Mouse (Mus musculus) heart, embryonic 14.5 days (tissue): Measurements from ENCODE around the gene Gabrd. TPM values are rescaled to one million over a fixed set of nuclear protein-coding genes. Genes with fewer than 3 reads are reported as not detected.
A peak's percentile ranks its signal among the peaks of the same experiment; 100 is the strongest.

Experiments used
- ATAC-seq: fragments of 200-750 bp; cut with Nextera tagmentation; 2 replicates; pipeline ENCODE4 v1.8.0; 2017; ENCODE audit warnings: low read depth, moderate TSS enrichment; ENCODE audit not compliant: insufficient number of reproducible peaks, insufficient read depth, low FRiP score
- H3K27ac ChIP-seq, 2 experiments: fragments of 200-500 bp in 1 of 2; fragments of 300-500 bp in 1 of 2; sonication (generic) in 1 of 2; replicated peaks in 1 of 2; 2 replicates each; pipeline ENCODE4 v1.5.1; 2012 to 2014; ENCODE audit warnings: low read depth in 2 of 2, low read length in 2 of 2, control low read depth in 1 of 2, mild to moderate bottlenecking in 1 of 2, mixed read lengths in 1 of 2; ENCODE audit not compliant: control insufficient read depth in 1 of 2, insufficient read depth in 1 of 2
- H3K27me3 ChIP-seq: fragments of 300-500 bp; sonication (generic); 2 replicates; pipeline ENCODE4 v1.6.1; 2014; ENCODE audit warnings: mild to moderate bottlenecking, low read length, control low read depth; ENCODE audit not compliant: control insufficient read depth, insufficient read depth
- H3K36me3 ChIP-seq: fragments of 300-500 bp; sonication (generic); 2 replicates; pipeline ENCODE4 v1.6.1; 2014; ENCODE audit warnings: mild to moderate bottlenecking, control low read depth, low read length, mixed read lengths; ENCODE audit not compliant: control insufficient read depth, insufficient read depth
- H3K4me1 ChIP-seq, 2 experiments: fragments of 200-500 bp in 1 of 2; fragments of 300-500 bp in 1 of 2; sonication (generic) in 1 of 2; 2 replicates each; pipeline ENCODE4 v1.6.1; 2012 to 2014; ENCODE audit warnings: low read length in 2 of 2, control low read depth in 1 of 2, mixed read lengths in 1 of 2; ENCODE audit not compliant: control insufficient read depth in 2 of 2, insufficient read depth in 2 of 2
- H3K4me2 ChIP-seq: fragments of 300-500 bp; sonication (generic); 2 replicates; pipeline ENCODE4 v1.6.1; 2014; ENCODE audit warnings: mild to moderate bottlenecking, low read length
- H3K4me3 ChIP-seq, 2 experiments: fragments of 200-500 bp in 1 of 2; fragments of 300-500 bp in 1 of 2; sonication (generic) in 1 of 2; 2 replicates each; pipeline ENCODE4 v1.5.1; 2012 to 2014; ENCODE audit warnings: low read length in 2 of 2, mild to moderate bottlenecking in 2 of 2, control low read depth in 1 of 2, low read depth in 1 of 2, moderate library complexity in 1 of 2; ENCODE audit not compliant: control insufficient read depth in 1 of 2, insufficient read depth in 1 of 2
- H3K9ac ChIP-seq: fragments of 300-500 bp; sonication (generic); 2 replicates; pipeline ENCODE4 v1.6.1; 2014; ENCODE audit warnings: mild to moderate bottlenecking, low read length
- H3K9me3 ChIP-seq: fragments of 300-500 bp; sonication (generic); 2 replicates; pipeline ENCODE4 v1.6.1; 2016; ENCODE audit warnings: low read length, control low read depth; ENCODE audit not compliant: control insufficient read depth
- WGBS: fragments of 180-500 bp; shearing (Covaris S2); extraction: QIAGEN DNeasy Blood & Tissue Kit; methylation state at CpG from one replicate; pipeline ENCODE4 v1.1.7; 2014; 5-methylcytosine and 5-hydroxymethylcytosine counted together
- polyA plus RNA-seq: library from polyadenylated mRNA; unstranded; fragments of >200 nt; fragmentation: Nextera tagmentation; extraction: Ambion mirVana; gene quantifications from 2 replicates; pipeline ENCODE4 v1.2.1, GENCODE M21; 2014

The Gabrd gene
- polyA plus RNA-seq, 1 experiment from 2014 or later = not detected

DNA sequence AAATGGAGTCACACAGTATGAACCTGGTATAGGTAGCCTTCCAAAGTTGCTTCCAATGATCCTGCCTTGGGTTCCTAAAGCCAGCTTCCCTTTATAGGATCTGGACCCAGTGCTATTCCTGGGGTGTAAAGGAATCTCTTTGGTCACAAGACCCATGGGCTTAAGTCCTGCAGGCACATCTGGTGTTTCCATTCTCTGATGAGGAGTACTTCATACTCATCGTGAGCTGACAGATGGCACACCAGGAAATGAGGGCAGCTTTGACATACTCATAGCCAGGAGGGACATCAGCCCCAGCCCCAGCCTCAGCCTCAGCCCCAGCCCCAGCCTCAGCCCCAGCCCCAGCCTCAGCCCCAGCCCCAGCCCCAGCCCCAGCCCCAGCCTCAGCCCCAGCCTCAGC, 4.6 kb upstream of the Gabrd start:
- Histone ChIP-seq H3K9ac (no peak overlapping the region), H3K4me2 (no peak overlapping the region), H3K27ac (no peak overlapping the region), H3K4me1 (peaks cover 0 to 7% of the 10 kb centered on the region in 2 experiments; a peak in 2 of 4 replicates), H3K4me3 (no peak overlapping the region), H3K9me3 (peaks cover 4% of the 10 kb centered on the region; the same call in 1 of the 2 replicates), H3K36me3 (no peaks in the 10 kb centered on the region), H3K27me3 (peaks cover 24% of the 10 kb centered on the region)
- WGBS = 65% methylated on average over 1 of the region's 1 CpGs
- no peak for ATAC-seq

DNA sequence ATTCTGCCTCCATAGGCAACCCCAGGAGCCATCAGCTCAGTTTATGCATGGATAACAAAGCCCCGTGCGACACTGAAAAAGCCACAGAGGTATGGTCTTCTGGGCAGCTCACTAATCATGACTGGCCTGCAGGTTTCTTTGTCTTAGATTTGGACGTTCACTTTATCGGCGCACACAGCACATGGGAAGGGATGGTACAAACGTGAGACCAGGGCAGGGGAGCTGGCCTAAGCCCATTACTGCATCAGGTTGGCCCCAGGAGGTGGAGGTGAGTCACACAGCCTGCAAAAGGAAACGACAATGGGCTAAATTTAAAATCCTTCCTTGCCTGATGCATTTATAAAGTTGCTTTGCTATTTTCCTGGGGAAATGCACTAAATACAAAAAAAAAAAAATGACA, 3.2 kb upstream of the Gabrd start:
- no peak overlapping the region for H3K9ac ChIP-seq
- H3K27ac ChIP-seq = no peak overlapping the region
- no peaks in the 10 kb centered on the region for H3K36me3 ChIP-seq
- H3K9me3 ChIP-seq = peaks cover 4% of the 10 kb centered on the region; the same call in 1 of the 2 replicates
- H3K4me3 ChIP-seq = no peak overlapping the region
- 60% methylated on average over 7 of the region's 7 CpGs for WGBS
- no peak overlapping the region for H3K4me2 ChIP-seq
- peaks cover 0 to 7% of the 10 kb centered on the region in 2 experiments; a peak in 2 of 4 replicates for H3K4me1 ChIP-seq
- no peak for ATAC-seq
- H3K27me3 ChIP-seq = peaks cover 34% of the 10 kb centered on the region

GRCm38 (mm10) chr4:155398222-155398540, 269 bp upstream of the Gabrd start:
- no peak overlapping the region for H3K9ac ChIP-seq
- peak overlapping the region; percentile 74 for H3K4me2 ChIP-seq
- WGBS = 3% methylated on average over 9 of the region's 9 CpGs
- no peak overlapping the region for H3K27ac ChIP-seq
- no peak for ATAC-seq
- peak overlapping the region in 1 of 2 experiments; percentile 31; a peak in 2 of 4 replicates for H3K4me3 ChIP-seq
- no peaks in the 10 kb centered on the region for H3K36me3 ChIP-seq
- peaks cover 0 to 7% of the 10 kb centered on the region in 2 experiments; a peak in 2 of 4 replicates for H3K4me1 ChIP-seq
- no peaks in the 10 kb centered on the region for H3K9me3 ChIP-seq
- peaks cover 34% of the 10 kb centered on the region for H3K27me3 ChIP-seq

GRCm38 (mm10) chr4:155396751-155397150, 1.2 kb downstream of the Gabrd start:
- H3K4me2 ChIP-seq = no peak overlapping the region
- no peaks in the 10 kb centered on the region for H3K36me3 ChIP-seq
- peaks cover 0 to 7% of the 10 kb centered on the region in 2 experiments; a peak in 2 of 4 replicates for H3K4me1 ChIP-seq
- H3K27me3 ChIP-seq = peaks cover 34% of the 10 kb centered on the region
- H3K27ac ChIP-seq = no peak overlapping the region
- H3K9me3 ChIP-seq = no peaks in the 10 kb centered on the region
- 79% methylated on average over 4 of the region's 4 CpGs for WGBS
- H3K4me3 ChIP-seq = no peak overlapping the region
- no peak for ATAC-seq
- H3K9ac ChIP-seq = no peak overlapping the region

DNA sequence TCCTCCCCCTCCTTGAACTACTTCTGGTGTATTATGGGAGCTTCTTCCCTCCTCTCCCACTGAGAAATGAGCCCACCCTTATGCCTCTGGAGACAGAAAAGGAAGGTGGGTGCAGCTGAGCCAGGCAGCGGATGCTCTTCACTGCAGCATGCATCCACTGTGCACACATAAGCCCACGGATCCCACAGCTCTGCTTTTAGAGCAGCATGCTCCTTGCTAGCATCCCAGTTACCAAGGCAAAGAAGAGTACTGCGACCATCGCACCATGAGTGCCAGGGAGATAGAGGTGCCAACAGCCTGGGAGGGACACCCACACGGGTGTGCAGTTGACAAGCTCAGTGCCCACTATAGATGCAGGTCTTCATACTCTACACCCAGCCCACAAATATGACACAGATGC, 2.4 kb downstream of the Gabrd start:
- Histone ChIP-seq H3K27me3 (peaks cover 29% of the 10 kb centered on the region), H3K27ac (no peak overlapping the region)

GRCm38 (mm10) chr4:155387166-155387565, 10.7 kb downstream of the Gabrd start:
- no peak overlapping the region for H3K27ac ChIP-seq
- no peaks in the 10 kb centered on the region for H3K36me3 ChIP-seq
- no peak for ATAC-seq
- H3K27me3 ChIP-seq = no peaks in the 10 kb centered on the region
- H3K9me3 ChIP-seq = no peaks in the 10 kb centered on the region
- H3K9ac ChIP-seq = no peak overlapping the region
- 76% methylated on average over 8 of the region's 8 CpGs for WGBS
- H3K4me1 ChIP-seq = no peaks in the 10 kb centered on the region
- H3K4me2 ChIP-seq = no peak overlapping the region
- no peak overlapping the region for H3K4me3 ChIP-seq

More for the DNA sequence above, 2.4 kb downstream of the Gabrd start:
- H3K9ac ChIP-seq = no peak overlapping the region
- no peaks in the 10 kb centered on the region for H3K9me3 ChIP-seq
- peaks cover 0 to 7% of the 10 kb centered on the region in 2 experiments; a peak in 2 of 4 replicates for H3K4me1 ChIP-seq
- WGBS = 69% methylated on average over 5 of the region's 5 CpGs
- H3K4me2 ChIP-seq = no peak overlapping the region
- H3K36me3 ChIP-seq = no peaks in the 10 kb centered on the region
- no peak for ATAC-seq
- H3K4me3 ChIP-seq = no peak overlapping the region

DNA sequence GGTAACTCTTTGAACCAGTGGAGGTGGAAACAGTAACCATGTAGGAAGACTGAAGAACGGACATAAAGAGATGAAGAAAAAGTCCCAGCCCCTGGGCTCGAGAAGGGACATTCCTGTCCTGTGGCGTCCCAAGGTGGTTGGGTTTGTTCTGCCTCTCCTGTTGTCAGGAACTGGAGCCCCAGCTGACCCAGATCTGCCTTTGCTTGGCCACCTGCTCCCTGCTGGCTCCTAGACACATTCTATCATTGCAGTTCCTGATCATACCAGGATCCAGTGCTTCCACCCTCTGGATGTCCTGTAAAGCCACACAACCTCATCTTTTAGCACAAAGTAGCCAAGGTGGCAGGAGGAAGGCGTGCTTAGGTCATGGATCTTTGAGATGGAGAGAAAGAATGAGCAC, 14.6 kb downstream of the Gabrd start:
- Histone ChIP-seq H3K36me3 (no peaks in the 10 kb centered on the region), H3K4me2 (no peak overlapping the region), H3K9me3 (no peaks in the 10 kb centered on the region), H3K27me3 (0 out of 2 replicates have a peak, but pooled peaks cover 5% of the 10 kb centered on the region), H3K4me1 (no peaks in the 10 kb centered on the region), H3K4me3 (no peak overlapping the region), H3K27ac (no peak overlapping the region), H3K9ac (no peak overlapping the region)
- ATAC-seq = no peak
- 70% methylated on average over 4 of the region's 4 CpGs for WGBS

DNA sequence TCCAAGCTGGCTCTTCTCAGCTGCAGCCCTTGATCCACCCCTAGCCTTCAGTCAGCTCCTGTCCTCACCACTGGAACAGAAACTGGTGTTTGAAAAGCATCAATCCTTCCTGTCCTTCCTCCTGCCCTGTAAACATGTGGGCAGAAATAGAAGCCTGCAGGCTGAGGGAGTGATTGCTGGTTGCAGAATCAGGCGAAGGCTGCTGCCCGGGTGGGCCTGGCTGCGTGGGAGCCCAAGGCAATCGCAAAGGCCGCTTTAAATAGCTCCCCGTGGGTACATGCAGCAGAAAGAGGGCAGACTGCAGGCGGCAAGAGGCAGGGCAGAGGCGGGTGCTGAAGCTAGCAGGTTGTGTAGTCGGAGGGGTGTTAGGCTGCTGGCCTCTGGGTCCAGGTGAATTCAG, 15.2 kb downstream of the Gabrd start:
- Histone ChIP-seq H3K9me3 (no peaks in the 10 kb centered on the region), H3K27me3 (0 out of 2 replicates have a peak, but pooled peaks cover 5% of the 10 kb centered on the region), H3K4me1 (no peaks in the 10 kb centered on the region), H3K36me3 (no peaks in the 10 kb centered on the region), H3K27ac (no peak overlapping the region), H3K4me3 (no peak overlapping the region), H3K9ac (no peak overlapping the region), H3K4me2 (no peak overlapping the region)
- WGBS = 36% methylated on average over 9 of the region's 9 CpGs
- no peak for ATAC-seq
